Mouse (Mus musculus) stomach, postnatal 0 days (tissue): ENCODE results near the gene Cep72. TPM values are rescaled to one million over a fixed set of nuclear protein-coding genes. Genes with fewer than 3 reads are reported as not detected.
"Not testable (repeated sequence)": the region's sequence is repeated elsewhere in the genome, so short reads cannot be mapped to it uniquely, and the experiment has no call there.

ENCODE experiments used
- ATAC-seq: fragments of 200-750 bp; cut with Nextera tagmentation; 2 replicates; pipeline ENCODE4 v1.8.0; 2017; ENCODE audit not compliant: low FRiP score, low TSS enrichment
- DNase-seq: peaks from one replicate; pipeline ENCODE4 v3.0.0-alpha.2; 2016; ENCODE audit warnings: low spot score
- H3K27ac ChIP-seq: fragments of 300-500 bp; sonication (generic); replicated peaks from 2 replicates; pipeline ENCODE4 v1.5.1; 2014; ENCODE audit warnings: mild to moderate bottlenecking, control low read depth
- H3K27me3 ChIP-seq: fragments of 300-500 bp; sonication (generic); 2 replicates; pipeline ENCODE4 v1.6.1; 2014; ENCODE audit warnings: low read length; ENCODE audit not compliant: control insufficient read depth, insufficient read depth
- H3K36me3 ChIP-seq: fragments of 300-500 bp; sonication (generic); 2 replicates; pipeline ENCODE4 v1.6.1; 2014; ENCODE audit warnings: low read length, mixed read lengths; ENCODE audit not compliant: control insufficient read depth, insufficient read depth
- H3K4me1 ChIP-seq: fragments of 300-500 bp; sonication (generic); replicated peaks from 2 replicates; pipeline ENCODE4 v1.6.1; 2014; ENCODE audit warnings: antibody characterized with exemption; ENCODE audit not compliant: control insufficient read depth, insufficient read depth
- H3K4me2 ChIP-seq: fragments of 300-500 bp; sonication (generic); replicated peaks from 2 replicates; pipeline ENCODE4 v1.6.1; 2014; ENCODE audit warnings: low read depth, mild to moderate bottlenecking, control low read depth, moderate library complexity
- H3K4me3 ChIP-seq: fragments of 300-500 bp; sonication (generic); 2 replicates; pipeline ENCODE4 v1.5.1; 2014; ENCODE audit warnings: low read depth, low read length, control low read depth
- H3K9ac ChIP-seq: fragments of 300-500 bp; sonication (generic); 2 replicates; pipeline ENCODE4 v1.6.1; 2014; ENCODE audit warnings: mild to moderate bottlenecking, low read length, control low read depth, mixed read lengths
- H3K9me3 ChIP-seq: fragments of 300-500 bp; sonication (generic); 2 replicates; pipeline ENCODE4 v1.6.1; 2016; ENCODE audit warnings: low read length; ENCODE audit not compliant: control insufficient read depth
- CTCF ChIP-seq: IDR thresholded peaks from 2 replicates; pipeline ENCODE4 v1.5.1; 2016; ENCODE audit warnings: antibody characterized with exemption, low read depth, mild to moderate bottlenecking, moderate library complexity
- EP300 ChIP-seq: optimal IDR thresholded peaks from 2 replicates; pipeline ENCODE3; 2016; ENCODE audit warnings: antibody characterized with exemption
- WGBS: fragments of 180-500 bp; shearing (Covaris S2); extraction: QIAGEN DNeasy Blood & Tissue Kit; methylation state at CpG from one replicate; pipeline ENCODE4 v1.1.7; 2014; 5-methylcytosine and 5-hydroxymethylcytosine counted together
- polyA plus RNA-seq: library from polyadenylated mRNA; unstranded; fragments of >200 nt; fragmentation: Nextera tagmentation; extraction: Ambion mirVana; gene quantifications from 2 replicates; pipeline ENCODE4 v1.2.1, GENCODE M21; 2015

Cep72 gene
- polyA plus RNA-seq, 1 experiment from 2014 or later, result 4.4 TPM

- H3K4me1 ChIP-seq, result no peaks in the 10 kb centered on the region
- no peak overlapping the region for H3K9ac ChIP-seq
- no peak overlapping the region for H3K4me2 ChIP-seq
- ATAC-seq (no peak), DNase-seq (no peak)
- TF ChIP-seq CTCF (no peak), EP300 (no peak)
- no peaks in the 10 kb centered on the region for H3K27me3 ChIP-seq
- H3K9me3 ChIP-seq, result no peaks in the 10 kb centered on the region
- no peaks in the 10 kb centered on the region for H3K36me3 ChIP-seq
- H3K4me3 ChIP-seq, result no peak overlapping the region
- no peak overlapping the region for H3K27ac ChIP-seq
- 70% methylated on average over 6 of the region's 6 CpGs for WGBS
Observed at GRCm38 (mm10) chr13:74098913-74099312, 36.8 kb upstream of the Cep72 start.

- Histone ChIP-seq H3K27ac (no peak overlapping the region), H3K36me3 (no peaks in the 10 kb centered on the region), H3K4me1 (no peaks in the 10 kb centered on the region), H3K9me3 (no peaks in the 10 kb centered on the region), H3K27me3 (no peaks in the 10 kb centered on the region), H3K9ac (no peak overlapping the region), H3K4me2 (no peak overlapping the region), H3K4me3 (no peak overlapping the region)
- WGBS, result 49% methylated on average over 2 of the region's 2 CpGs
- TF ChIP-seq CTCF (peak; percentile 84), EP300 (no peak)
- ATAC-seq, result peak; percentile 83
- peak; percentile 80 for DNase-seq
Observed at GRCm38 (mm10) chr13:74096715-74097363, 34.7 kb upstream of the Cep72 start.

GRCm38 (mm10) chr13:74095936-74096335 lies 33.8 kb upstream of the Cep72 start:
- Histone ChIP-seq H3K9me3 (no peaks in the 10 kb centered on the region), H3K4me2 (no peak overlapping the region), H3K4me1 (no peaks in the 10 kb centered on the region), H3K27me3 (no peaks in the 10 kb centered on the region), H3K27ac (no peak overlapping the region), H3K4me3 (no peak overlapping the region), H3K9ac (no peak overlapping the region), H3K36me3 (no peaks in the 10 kb centered on the region)
- DNase-seq (no peak), ATAC-seq (no peak)
- TF ChIP-seq EP300, result no peak
- TF ChIP-seq CTCF, result no peak
- WGBS, result 54% methylated on average over 2 of the region's 2 CpGs

DNA sequence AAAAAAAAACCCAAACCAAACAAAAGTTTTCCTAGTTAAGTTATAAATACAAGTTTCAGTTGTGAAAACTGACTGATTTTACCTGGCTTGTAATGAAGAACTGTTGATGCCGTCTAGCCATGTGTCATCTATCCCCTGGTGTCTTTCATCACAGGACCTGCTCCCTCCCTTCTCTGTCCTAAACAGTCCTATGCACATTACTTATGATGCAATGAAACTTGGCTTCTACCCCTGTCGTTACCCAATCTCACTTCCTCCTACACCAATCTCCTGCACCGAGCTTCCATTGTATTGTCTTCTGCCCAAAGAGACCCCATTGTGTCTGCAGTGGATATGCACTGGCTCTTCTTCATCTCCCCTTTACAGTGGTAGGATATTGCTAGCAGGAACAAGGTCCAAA lies 28.2 kb upstream of the Cep72 start:
- TF ChIP-seq EP300 (no peak), CTCF (no peak)
- Histone ChIP-seq H3K9ac (no peak overlapping the region), H3K9me3 (no peaks in the 10 kb centered on the region), H3K4me2 (no peak overlapping the region), H3K27me3 (no peaks in the 10 kb centered on the region), H3K27ac (no peak overlapping the region), H3K4me3 (no peak overlapping the region), H3K36me3 (no peaks in the 10 kb centered on the region), H3K4me1 (no peaks in the 10 kb centered on the region)
- ATAC-seq, result no peak
- no peak for DNase-seq
- WGBS, result 56% methylated on average over 3 of the region's 3 CpGs

GRCm38 (mm10) chr13:74073369-74073768 lies 11.3 kb upstream of the Cep72 start:
- no peak overlapping the region for H3K9ac ChIP-seq
- ATAC-seq, result no peak
- no peak overlapping the region for H3K4me3 ChIP-seq
- no peaks in the 10 kb centered on the region for H3K27me3 ChIP-seq
- no peak overlapping the region for H3K27ac ChIP-seq
- H3K4me1 ChIP-seq, result no peaks in the 10 kb centered on the region
- no peaks in the 10 kb centered on the region for H3K36me3 ChIP-seq
- H3K9me3 ChIP-seq, result no peaks in the 10 kb centered on the region
- WGBS, result 73% methylated on average over 7 of the region's 7 CpGs
- no peak for TF ChIP-seq CTCF
- TF ChIP-seq EP300, result no peak
- H3K4me2 ChIP-seq, result no peak overlapping the region
- no peak for DNase-seq

- DNase-seq, result peak; percentile 19
Observed at GRCm38 (mm10) chr13:74071714-74072113, 9.6 kb upstream of the Cep72 start.

GRCm38 (mm10) chr13:74071244-74071643 lies 9.1 kb upstream of the Cep72 start:
- H3K27me3 ChIP-seq, H3K27ac ChIP-seq, H3K36me3 ChIP-seq, H3K4me2 ChIP-seq, H3K9me3 ChIP-seq, ATAC-seq, H3K4me1 ChIP-seq, H3K4me3 ChIP-seq, H3K9ac ChIP-seq, DNase-seq: not testable (repeated sequence)
- 63% methylated on average over 1 of the region's 1 CpGs for WGBS

More at GRCm38 (mm10) chr13:74071714-74072113, 9.6 kb upstream of the Cep72 start:
- Histone ChIP-seq H3K4me3 (no peak overlapping the region), H3K36me3 (no peaks in the 10 kb centered on the region), H3K27me3 (no peaks in the 10 kb centered on the region), H3K9ac (no peak overlapping the region), H3K9me3 (no peaks in the 10 kb centered on the region), H3K4me2 (no peak overlapping the region), H3K27ac (no peak overlapping the region), H3K4me1 (no peaks in the 10 kb centered on the region)
- TF ChIP-seq EP300 (no peak), CTCF (no peak)
- ATAC-seq, result peak; percentile 86
- 53% methylated on average over 3 of the region's 3 CpGs for WGBS
